Mouse (Mus musculus): ENCODE data around the gene Evx2.

The Evx2 gene

DNA sequence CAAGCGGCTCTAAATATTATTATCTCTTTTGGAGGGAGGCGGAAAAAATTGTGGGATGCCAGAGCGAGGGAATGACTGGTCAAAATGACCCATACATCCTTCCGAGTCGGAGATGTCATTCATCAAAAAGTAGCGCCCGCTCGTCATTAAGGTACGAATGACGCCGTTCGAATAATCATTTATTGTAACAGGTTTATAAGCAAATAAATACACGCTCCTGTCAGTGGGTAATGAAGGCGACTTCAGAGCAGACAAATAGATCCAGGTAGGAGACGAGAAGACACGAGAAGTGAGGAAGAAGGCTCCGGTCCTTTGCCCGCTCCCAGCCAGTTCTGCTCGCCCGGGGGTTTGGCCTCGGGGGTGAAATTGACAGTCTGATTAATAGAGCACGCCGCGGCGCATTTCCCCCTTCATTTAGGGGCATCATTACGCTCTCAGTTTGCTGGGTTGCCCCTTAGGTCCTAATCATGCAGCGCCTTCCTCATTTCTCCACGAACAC is at the start of gene Evx2:
Gene Evx2, minus strand, starts transcription at position 51 of the 499 bp plus-strand sequence.
- no peak for DNase-seq (ENCODE audit: inconsistent ontology term)

DNA sequence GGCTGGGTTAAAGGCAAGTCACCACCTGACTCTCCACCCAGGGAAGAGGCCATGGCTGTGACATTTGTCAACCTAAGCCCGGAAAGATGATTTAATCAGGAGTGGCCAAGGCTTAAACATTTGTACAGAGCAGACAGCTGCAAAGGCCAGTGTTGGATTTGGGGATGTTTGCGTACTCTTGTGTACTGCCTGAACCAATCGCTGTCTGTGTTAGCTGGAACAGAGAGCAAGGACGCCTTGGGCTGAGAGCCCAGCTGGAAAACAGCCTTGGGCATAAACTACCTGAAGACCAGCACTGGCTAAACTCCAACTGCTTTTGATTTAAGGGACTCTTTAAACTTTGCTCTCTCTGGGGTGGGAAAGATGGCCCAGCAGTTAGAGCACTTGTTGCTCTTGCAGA is 49.3 kb upstream of the Evx2 start:
- no peak for DNase-seq (ENCODE audit: inconsistent ontology term)

DNA sequence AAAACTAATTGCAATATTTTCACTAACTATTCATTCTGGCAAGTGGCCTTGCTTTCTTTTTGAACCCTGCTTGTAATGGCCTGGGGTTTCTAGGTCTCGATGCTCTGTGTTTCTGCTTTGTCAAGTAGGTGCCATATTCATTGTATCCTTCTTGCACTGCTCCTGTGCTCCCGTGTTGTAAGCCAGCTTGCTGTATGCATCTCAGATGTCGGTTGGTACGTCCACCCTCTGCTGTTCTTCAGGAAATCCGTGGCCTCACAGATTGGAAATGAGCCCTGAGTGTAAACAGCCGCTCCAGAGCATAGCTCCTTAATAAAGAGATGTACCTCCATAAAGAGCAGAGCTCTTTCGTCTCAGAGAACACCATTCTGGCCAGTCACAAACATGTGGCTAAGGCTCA is 48.2 kb upstream of the Evx2 start:
- no peak for DNase-seq (ENCODE audit: inconsistent ontology term)

DNA sequence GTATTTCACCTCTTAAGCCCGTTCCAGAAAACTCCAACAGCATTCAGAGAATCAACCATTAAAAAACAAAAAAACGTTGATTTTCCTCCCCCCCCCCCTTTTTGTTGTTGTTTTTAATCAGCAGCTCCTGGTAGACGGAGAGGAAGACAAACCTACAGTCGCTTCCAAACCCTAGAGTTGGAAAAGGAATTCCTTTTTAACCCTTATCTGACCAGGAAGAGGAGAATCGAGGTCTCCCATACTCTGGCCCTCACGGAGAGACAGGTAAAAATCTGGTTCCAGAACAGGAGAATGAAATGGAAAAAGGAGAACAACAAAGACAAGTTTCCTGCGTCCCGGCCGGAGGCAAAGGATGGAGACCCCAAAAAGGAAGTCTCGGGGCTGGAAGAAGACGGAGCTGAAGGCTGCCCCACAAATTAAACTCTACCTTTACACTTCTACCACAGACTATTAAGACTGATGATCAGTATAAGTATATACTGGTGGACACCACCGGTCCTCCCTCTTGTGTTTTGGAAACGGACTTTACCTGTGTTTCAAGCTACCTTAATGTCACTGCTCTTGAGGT is 47.1 kb upstream of the Evx2 start:
- DNase-seq (ENCODE audit: inconsistent ontology term): no peak

DNA sequence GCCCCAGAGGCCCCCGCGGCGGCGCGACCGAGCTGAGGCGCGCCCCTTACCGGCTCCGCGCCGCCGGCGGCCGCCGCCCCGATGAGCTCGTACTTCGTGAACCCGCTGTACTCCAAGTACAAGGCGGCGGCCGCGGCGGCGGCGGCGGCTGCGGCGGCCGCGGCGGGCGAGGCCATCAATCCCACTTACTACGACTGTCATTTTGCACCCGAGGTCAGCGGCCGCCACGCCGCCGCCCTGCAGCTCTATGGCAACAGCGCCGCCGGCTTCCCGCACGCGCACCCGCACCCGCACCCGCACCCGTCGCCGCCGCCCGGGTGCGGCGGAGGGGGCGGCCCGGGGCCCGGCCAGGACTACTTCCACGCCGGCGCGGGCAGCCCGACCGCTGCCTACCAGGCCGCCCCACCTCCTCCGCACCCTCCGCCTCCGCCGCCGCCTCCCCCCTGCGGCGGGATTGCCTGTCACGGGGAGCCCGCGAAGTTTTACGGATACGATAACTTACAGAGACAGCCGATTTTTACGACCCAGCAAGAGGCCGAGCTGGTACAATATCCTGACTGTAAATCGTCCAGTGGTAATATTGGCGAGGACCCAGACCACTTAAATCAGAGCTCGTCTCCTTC is 46.2 kb upstream of the Evx2 start:
- DNase-seq (ENCODE audit: inconsistent ontology term): no peak

DNA sequence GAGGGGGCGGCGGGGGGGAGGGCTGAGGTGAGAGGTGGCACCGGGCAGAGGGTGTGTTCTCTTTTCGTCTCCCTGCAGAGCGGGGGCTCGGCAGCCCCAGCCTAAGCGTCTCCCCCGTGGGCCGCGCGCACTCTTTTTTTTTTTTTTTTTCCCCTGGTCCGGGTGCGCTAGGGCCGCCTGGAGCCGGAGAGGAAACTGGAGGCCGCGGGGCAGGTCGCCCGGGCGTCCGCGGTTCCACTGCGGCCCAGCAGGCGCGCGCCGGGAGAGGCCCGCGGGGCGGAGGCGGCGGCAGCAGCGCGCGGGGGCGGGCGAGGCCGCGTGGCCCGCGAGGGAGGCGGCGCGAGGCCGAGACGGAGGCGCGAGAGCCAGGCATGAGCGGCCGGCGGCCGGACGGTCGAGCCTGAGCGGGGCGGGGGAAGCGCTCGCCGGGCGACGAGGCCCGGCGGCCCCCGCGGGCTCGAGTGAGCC is 45.7 kb upstream of the Evx2 start:
- no peak for DNase-seq (ENCODE audit: inconsistent ontology term)

DNA sequence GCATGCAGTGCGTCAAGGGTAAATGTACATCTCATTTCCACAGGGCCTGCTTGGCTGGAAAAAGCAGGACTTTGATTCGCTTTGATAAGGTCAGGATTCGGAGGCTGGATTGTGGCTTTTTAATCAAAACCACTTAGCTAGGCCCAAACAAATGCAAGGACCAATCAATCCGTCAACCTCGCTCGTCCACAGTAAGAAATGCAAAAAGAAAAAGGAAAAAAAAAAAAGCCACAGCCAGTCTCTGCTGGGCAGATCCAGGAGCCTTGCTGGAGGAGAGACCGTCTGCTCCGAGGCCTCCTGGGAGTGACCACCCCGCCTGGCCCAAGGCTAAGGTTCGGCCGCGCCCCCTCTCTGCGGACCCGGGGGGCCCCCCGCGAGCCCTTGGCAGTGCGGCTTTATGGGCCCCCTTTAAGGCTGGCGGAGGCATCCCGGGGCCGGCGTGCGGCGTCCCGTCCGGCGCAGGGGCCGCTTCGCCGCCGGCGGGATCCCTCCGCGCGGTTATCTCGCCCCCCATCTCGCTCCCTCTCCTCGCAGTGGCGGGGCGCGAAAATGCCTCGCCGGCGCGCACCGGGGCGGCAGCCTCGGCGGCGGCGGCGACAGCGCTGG is 45.1 kb upstream of the Evx2 start, which contains the start of gene Hoxd8:
Gene Hoxd8, plus strand, starts transcription at position 223 of the 606 bp plus-strand sequence.
- no peak for DNase-seq (ENCODE audit: inconsistent ontology term)

DNA sequence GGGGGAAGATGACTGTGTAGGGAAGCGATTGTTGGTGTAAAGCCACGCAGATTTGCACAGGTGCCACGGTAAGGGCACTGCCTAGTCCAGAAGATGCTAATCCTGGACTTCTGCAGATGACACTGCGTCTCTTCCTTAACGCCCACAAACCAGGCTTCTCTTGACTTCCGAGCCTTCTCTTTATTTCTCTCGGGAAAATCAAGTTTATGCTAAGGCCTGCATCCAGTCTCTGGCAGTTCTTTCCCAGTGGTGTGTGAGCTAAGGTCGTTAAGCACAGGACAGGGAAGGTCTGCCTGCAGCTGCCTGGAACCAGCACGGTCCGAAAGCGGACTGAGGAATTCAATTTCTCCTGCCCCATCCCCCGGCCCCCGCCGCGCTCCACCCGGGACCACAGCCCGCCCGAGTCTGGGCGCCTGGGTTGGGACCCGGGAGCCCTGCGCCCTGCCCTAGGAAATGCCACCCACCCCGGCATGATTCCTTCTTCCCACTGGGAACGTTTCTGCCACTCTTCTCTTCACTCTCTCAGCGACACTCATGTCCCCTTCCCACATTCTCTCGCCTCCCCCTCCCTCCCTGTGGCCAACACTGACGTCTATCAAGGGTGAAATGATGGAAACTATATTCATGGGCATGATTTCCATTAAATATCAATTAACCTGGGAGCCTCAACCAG is 44.5 kb upstream of the Evx2 start:
- DNase-seq (ENCODE audit: inconsistent ontology term): no peak

DNA sequence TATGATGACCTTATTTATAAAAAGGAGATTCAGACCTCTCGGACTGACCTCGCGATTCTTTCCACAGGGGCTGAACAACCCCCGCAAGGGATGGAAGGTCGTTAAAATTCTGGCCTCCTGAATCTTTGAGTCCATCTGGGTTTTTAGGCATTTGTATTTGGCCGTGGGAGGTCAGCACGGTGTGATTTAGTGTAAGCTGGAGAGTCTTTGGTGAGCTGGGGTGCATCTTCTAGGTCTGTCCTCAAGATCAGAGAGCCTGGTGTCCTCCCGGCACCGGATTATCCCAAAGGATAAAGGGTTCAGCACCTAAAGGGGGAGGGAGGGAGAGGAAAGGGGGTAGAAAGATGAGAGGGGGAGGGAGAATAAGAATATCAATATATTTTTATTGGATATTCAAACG is 44.0 kb upstream of the Evx2 start:
- DNase-seq (ENCODE audit: inconsistent ontology term): no peak

DNA sequence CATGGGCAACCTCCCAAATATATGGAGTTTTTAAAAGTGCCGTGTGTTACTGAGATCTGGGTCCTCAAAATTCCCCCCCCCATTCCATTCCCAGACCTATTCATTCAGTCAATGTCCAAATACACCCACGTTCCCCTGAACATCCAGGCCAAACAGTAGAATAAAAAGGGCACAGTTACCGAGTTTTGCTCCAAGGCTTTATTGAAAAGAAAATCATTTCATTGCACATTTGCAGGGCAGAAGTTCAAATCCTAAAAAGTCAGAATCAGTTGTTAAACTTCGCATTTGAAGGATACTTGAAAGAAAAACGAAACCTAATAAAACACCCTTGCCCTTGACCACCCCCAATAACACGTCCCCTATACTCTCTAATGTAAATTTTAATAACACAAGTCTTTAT is 43.5 kb upstream of the Evx2 start:
- DNase-seq (ENCODE audit: inconsistent ontology term): no peak

DNA sequence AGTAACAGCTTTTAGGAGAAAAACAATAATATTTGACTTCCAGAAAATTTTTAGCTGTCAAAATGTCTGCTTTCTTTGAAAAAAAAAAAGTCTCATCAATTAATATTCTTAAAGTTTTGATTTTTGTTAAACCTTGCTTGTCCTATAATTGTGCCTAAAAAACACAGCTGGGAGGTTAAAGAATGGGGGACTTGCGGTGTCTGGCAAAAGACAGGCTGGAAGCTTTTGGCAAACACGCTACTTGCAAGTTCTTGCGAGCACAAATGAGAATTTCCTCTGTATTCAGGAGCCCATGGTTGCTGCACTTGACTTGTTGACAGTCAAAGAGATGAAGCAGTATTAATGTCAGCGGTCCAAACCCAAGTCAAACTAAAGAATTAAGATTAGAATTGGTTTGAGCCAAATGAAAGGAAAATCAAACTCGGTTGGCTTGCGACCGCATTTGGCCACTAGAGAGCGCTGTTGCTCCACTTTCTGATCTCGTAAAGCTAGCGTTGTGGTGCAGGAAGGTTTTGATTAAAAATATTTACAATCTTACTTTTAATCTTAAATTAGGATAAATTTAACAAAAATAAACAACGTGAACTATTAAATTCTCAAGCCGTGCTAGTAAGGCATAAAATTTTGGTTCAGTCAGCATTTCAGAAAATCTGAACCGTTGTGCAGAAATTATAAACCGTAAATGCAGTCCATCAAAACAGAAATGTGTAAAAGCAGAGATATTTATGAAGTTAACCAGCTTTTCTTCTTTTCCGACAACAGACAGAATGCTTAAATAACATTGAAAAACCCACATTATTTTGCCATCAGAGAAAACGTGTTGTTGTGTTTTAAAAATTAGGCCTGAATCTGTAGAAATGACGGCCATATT is 42.8 kb upstream of the Evx2 start:
- no peak for DNase-seq (ENCODE audit: inconsistent ontology term)

DNA sequence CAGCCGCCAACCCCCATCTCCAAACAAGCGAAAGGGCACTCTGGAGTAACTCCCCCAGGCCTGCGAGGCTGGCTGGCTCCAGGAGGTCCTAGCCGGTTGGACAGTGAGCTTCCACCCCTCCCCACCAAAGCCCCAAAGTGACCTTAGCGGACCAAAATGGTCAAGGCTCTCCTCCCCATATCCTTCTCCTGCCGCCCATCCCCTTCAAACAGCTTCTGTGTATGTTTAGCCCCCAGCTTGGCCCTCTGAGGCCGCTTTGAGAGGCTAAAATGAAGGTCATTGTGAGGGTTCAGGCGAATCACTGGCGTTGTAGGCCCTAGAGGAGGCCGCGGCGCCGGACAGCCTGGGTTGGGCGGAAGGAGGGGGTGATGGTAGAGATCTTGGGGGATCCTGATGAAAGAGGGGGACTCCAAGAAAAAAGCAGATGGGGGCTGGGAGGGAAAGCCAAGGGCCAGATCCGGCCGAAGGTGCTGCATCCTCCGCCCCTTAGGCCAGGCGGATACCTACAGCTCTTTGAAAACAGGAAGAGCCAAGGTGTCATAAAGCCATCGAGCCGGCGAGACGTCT is 41.3 kb upstream of the Evx2 start:
- no peak for DNase-seq (ENCODE audit: inconsistent ontology term)

DNA sequence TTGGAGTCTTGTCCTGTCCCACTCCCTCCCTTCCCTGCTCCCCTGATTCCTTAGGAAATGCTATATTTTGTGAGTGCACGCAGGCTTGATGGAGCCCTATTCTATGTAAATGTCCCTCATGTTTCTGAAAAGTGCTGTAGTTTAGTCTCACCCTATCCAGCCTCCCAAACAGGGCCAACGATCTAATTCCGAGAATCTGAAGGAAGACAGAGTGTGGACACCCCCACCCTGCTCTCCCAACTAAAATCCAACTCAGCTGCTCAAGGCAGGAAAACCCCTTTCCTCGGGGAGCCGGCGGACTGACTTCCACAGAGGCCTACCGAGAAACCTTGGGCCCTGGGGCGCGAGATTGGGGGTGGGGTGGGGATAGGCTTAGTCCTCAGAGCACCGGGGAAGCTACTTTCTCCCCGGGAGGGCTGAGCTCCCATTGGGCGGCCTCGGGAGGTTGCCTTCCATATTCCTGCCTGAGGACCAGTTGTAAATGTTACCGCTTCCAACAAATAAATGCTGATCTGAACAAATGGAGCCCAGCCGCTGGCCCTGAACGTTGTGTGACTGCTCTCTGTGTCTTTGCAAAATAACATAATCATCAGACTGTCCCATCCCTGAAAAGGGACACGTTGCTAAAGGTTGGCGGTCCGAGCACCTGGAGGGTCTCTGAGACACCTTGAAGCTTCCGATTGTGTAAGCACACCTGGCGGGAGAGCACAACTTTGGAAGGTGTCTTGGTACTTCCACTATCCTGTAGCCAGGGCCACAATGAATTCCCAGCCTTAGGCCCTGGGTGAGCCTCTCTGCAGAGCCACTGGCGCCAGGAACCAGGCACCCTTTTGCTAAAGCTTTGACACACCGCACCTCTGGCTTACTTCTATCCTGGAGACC is 40.5 kb upstream of the Evx2 start:
- DNase-seq (ENCODE audit: inconsistent ontology term): no peak

DNA sequence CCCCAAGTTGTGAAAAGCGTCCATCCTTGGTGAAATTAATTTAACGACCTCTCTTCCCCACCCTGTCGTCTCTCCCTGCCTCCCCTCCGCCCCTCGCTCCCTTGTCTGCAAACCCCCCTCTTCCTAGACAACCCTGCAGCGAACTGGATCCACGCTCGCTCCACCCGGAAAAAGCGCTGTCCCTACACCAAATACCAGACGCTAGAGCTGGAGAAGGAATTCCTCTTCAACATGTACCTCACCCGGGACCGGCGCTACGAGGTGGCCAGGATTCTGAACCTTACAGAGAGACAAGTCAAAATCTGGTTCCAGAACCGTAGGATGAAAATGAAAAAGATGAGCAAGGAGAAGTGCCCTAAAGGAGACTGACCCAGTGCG is 39.7 kb upstream of the Evx2 start:
- DNase-seq (ENCODE audit: inconsistent ontology term): no peak

DNA sequence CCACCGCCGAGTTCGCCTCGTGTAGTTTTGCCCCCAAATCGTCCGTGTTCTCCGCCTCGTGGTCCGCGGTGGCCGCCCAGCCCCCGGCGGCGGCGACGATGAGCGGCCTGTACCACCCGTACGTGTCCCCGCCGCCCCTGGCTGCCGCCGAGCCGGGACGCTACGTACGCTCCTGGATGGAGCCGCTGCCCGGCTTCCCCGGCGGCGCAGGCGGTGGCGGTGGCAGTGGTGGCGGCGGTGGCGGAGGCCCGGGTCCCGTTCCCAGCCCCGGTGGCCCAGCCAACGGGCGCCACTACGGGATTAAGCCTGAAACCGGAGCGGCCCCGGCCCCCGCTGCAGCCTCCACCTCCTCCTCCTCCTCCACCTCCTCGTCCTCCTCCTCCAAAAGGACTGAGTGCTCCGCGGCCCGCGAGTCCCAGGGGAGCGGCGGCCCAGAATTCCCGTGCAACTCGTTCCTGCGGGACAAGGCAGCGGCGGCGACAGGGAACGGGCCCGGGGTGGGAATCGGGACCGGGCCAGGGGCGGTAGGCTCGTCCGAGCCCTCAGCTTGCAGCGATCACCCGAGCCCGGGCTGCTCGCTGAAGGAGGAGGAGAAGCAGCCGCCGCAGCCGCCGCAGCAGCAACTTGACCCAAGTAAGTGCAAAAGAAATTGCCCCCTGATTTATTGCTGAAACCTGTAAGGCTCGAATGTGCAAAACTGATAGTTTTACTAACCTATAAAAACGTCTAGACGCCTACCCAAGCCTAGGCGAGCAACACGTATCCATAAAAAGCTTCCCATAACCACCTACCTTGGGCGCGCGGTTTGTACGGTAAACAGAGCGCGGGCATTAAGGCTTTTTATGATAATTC is 39.1 kb upstream of the Evx2 start:
- DNase-seq (ENCODE audit: inconsistent ontology term): no peak

DNA sequence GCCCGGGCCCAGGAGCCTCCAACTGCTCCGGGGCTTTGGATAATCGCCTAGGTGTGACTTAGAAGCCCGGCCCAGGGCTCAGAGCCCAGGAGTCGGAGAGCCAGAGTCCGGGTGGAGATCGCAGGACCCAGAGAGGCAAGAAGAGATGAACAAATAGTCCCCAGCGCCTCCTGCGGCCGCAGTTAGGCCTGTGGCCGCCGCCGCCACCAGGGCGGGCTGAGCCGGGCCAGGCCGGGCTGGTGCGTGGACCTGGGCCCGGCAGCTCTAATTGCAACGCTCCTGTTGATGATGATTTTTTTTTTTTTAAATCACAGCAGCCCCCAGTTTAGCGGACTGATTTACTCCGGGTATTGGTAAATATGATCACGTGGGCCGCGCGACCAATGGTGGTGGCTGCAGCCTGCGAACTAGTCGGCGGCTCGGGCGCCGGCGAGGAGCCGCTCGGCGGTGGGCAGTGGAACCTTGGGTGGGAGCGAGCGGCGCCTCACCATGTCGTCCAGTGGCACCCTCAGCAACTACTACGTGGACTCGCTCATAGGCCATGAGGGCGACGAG is 38.3 kb upstream of the Evx2 start, which contains the start of gene Hoxd9:
Gene Hoxd9, plus strand, starts transcription at position 161 of the 555 bp plus-strand sequence.
- DNase-seq (ENCODE audit: inconsistent ontology term): no peak

DNA sequence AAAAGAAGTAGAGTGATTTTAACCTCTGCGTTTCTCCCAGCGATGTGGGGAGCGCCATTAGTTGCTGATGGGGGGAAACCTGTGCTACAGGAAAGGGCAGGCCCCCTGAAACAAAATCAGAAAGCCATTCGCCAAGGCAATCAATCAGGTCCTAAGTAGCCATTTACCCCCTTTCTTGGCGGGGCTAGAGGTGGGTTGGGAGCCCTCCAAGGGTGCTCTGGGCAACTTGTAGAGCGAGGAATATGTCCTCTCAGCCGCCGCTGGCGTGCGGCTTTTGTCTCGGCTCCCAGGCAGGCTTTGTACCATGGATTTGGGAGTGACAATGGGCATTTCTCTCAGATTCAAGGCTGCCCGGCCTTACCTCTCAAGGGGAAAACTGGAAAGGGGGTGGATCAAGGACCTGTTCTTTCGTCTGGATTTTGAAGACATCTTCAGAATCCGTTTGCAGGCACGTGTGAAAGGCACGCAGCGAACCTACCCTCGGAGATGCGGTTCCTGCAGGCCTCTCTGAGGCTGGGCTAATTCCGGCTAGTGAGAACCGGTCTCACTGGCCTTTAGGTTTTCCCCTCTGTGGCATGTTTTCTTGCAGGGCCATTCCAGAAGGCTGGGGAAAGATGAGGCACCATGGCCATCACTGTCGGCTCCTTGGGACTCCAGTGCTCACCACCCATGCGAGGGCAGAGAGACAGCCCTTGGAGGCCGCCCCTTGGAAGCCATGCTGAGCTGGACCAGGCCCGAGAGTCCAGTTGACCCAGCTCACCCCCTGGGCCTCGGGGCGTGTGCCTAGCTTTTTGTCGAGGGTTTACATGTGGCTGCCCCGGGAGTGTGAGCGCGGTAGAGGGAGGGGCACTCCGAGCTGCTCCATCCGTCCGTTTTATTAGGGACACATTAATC is 37.3 kb upstream of the Evx2 start:
- no peak for DNase-seq (ENCODE audit: inconsistent ontology term)
